Mouse (Mus musculus): Measurements from ENCODE around the gene Naif1.

DNA sequence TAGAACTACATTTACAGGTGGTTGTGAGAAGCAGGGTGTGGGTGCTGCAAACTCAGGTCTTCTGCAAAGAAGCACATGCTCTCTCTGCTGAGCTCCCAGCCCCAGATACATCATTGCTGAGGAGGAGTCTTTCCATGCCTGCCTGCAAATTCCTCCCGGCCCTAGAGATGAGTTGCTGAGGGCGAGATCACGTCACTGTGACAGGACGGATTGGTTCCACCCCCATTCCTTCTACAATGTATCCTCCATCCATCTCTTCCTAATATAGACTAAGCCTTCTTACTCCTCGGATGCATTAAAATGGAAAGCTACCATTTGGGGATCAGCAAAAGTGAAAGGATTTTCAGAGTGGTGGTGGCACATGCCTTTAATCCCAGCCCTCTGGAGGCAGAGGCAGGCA is 24.7 kb upstream of the Naif1 start:
- TF ChIP-seq TAL1 (IDR thresholded peaks at IDR 0.05; ENCODE audit: low read length), result no peak
- no peak for TF ChIP-seq GATA1 (IDR thresholded peaks at IDR 0.05; ENCODE audit: low read length)
